Mouse (Mus musculus) right cerebral cortex, postnatal 4 days (tissue): ENCODE results near the gene Atp2b1.
"Not testable (repeated sequence)": the region's sequence is repeated elsewhere in the genome, so short reads cannot be mapped to it uniquely, and the experiment has no call there.

Experiments
- DNase-seq: peaks from one replicate; pipeline ENCODE4 v3.0.0-alpha.2; 2022

Atp2b1 gene

GRCm38 (mm10) chr10:98966407-98967215 is 52.4 kb downstream of the Atp2b1 start:
- DNase-seq: no peak

- no peak for DNase-seq
Measured at GRCm38 (mm10) chr10:98967240-98967891, 53.2 kb downstream of the Atp2b1 start.

GRCm38 (mm10) chr10:98970917-98971316 is 56.7 kb downstream of the Atp2b1 start:
- DNase-seq: no peak

- DNase-seq: no peak
Measured at GRCm38 (mm10) chr10:98972359-98972758, 58.2 kb downstream of the Atp2b1 start.

GRCm38 (mm10) chr10:98972912-98973605 is 58.9 kb downstream of the Atp2b1 start:
- DNase-seq: no peak

- DNase-seq: no peak
Measured at GRCm38 (mm10) chr10:98974645-98975044, 60.4 kb downstream of the Atp2b1 start.

- DNase-seq: no peak
Measured at GRCm38 (mm10) chr10:98975611-98976010, 61.4 kb downstream of the Atp2b1 start.

- DNase-seq: no peak
Measured at GRCm38 (mm10) chr10:98976877-98977494, 62.8 kb downstream of the Atp2b1 start.

GRCm38 (mm10) chr10:98978766-98979165 is 64.6 kb downstream of the Atp2b1 start:
- DNase-seq: no peak

- no peak for DNase-seq
Measured at GRCm38 (mm10) chr10:98979296-98979695, 65.1 kb downstream of the Atp2b1 start.

GRCm38 (mm10) chr10:98979951-98980350 is 65.7 kb downstream of the Atp2b1 start:
- no peak for DNase-seq

- DNase-seq: no peak
Measured at GRCm38 (mm10) chr10:98991964-98992363, 77.8 kb downstream of the Atp2b1 start.

GRCm38 (mm10) chr10:98993186-98993585 is 79.0 kb downstream of the Atp2b1 start:
- no peak for DNase-seq

- not testable (repeated sequence) for DNase-seq
Measured at GRCm38 (mm10) chr10:98995016-98995747, 81.0 kb downstream of the Atp2b1 start.

- DNase-seq: no peak
Measured at GRCm38 (mm10) chr10:99004866-99005265, 90.7 kb downstream of the Atp2b1 start.

- DNase-seq: no peak
Measured at GRCm38 (mm10) chr10:99011084-99011483, 96.9 kb downstream of the Atp2b1 start.

GRCm38 (mm10) chr10:99012086-99012485 is 97.9 kb downstream of the Atp2b1 start:
- no peak for DNase-seq

- DNase-seq: no peak
Measured at GRCm38 (mm10) chr10:99014737-99015136, 100.5 kb downstream of the Atp2b1 start.

- DNase-seq: no peak
Measured at GRCm38 (mm10) chr10:99016996-99017395, 102.8 kb downstream of the Atp2b1 start.

- no peak for DNase-seq
Measured at GRCm38 (mm10) chr10:99027462-99027861, 113.3 kb downstream of the Atp2b1 start.

- DNase-seq: no peak
Measured at GRCm38 (mm10) chr10:99029844-99030243, 115.6 kb downstream of the Atp2b1 start.
